Mouse (Mus musculus): ENCODE measurements around the gene Rap2a. TPM values are rescaled to one million over a fixed set of nuclear protein-coding genes. Genes with fewer than 3 reads are reported as not detected.

Rap2a gene
- polyA plus RNA-seq, 1 experiment, result 33.2 TPM

DNA sequence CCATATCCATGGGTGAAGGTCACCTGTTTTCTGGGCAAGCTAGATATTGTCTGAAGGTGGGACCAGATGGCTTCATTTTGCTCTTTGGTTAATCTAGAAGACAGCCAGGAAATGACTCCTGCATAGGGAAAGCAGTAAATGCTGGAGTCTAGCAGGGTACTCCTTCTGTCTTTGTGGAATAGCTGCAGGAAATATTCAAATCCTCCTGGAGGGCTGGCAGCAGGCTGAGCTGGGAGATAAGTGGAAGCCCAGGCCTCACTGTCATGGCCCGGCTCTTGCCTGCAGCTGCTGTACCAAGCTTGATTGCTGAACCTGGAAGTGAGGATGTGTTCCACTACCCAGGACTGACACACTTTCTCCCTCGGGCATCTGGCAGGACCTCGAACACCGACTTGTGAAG lies 11.4 kb upstream of the Rap2a start:
- Histone ChIP-seq H3K4me1 (ENCODE audit: control insufficient read depth, insufficient read depth, low read length) (no peaks in the 10 kb centered on the region), H3K27ac (ENCODE audit: insufficient read depth, low read depth, low read length) (no peak overlapping the region), H3K4me3 (ENCODE audit: insufficient read depth, low read length) (no peak overlapping the region)
- no peak for TF ChIP-seq POLR2A (IDR thresholded peaks at IDR 0.05; ENCODE audit: borderline replicate concordance, low read depth, low read length)
- no peak for TF ChIP-seq CTCF (IDR thresholded peaks at IDR 0.05; ENCODE audit: low read depth, low read length)

- TF ChIP-seq POLR2A (IDR thresholded peaks at IDR 0.05; ENCODE audit: borderline replicate concordance, low read depth, low read length), result no peak
- Histone ChIP-seq H3K27ac (ENCODE audit: insufficient read depth, low read depth, low read length) (no peak overlapping the region), H3K4me1 (ENCODE audit: control insufficient read depth, insufficient read depth, low read length) (no peaks in the 10 kb centered on the region), H3K4me3 (ENCODE audit: insufficient read depth, low read length) (no peak overlapping the region)
These were observed 9.0 kb upstream of the Rap2a start for GRCm38 (mm10) chr14:120469126-120469790.

- no peak overlapping the region for H3K27ac ChIP-seq (ENCODE audit: insufficient read depth, low read depth, low read length)
- no peak overlapping the region for H3K4me3 ChIP-seq (ENCODE audit: insufficient read depth, low read length)
- TF ChIP-seq CTCF (IDR thresholded peaks at IDR 0.05; ENCODE audit: low read depth, low read length), result no peak
- no peak for TF ChIP-seq POLR2A (IDR thresholded peaks at IDR 0.05; ENCODE audit: borderline replicate concordance, low read depth, low read length)
- peaks cover 14% of the 10 kb centered on the region for H3K4me1 ChIP-seq (ENCODE audit: control insufficient read depth, insufficient read depth, low read length)
These were observed 2.0 kb upstream of the Rap2a start for GRCm38 (mm10) chr14:120476186-120476697.

GRCm38 (mm10) chr14:120477288-120477981 lies 809 bp upstream of the Rap2a start:
- TF ChIP-seq POLR2A (IDR thresholded peaks at IDR 0.05; ENCODE audit: borderline replicate concordance, low read depth, low read length) (0 out of 2 replicates have a peak, but pooled peaks have one; percentile 75), CTCF (IDR thresholded peaks at IDR 0.05; ENCODE audit: low read depth, low read length) (no peak)
- Histone ChIP-seq H3K4me1 (ENCODE audit: control insufficient read depth, insufficient read depth, low read length) (peaks cover 15% of the 10 kb centered on the region), H3K4me3 (ENCODE audit: insufficient read depth, low read length) (peak overlapping the region; percentile 97), H3K27ac (ENCODE audit: insufficient read depth, low read depth, low read length) (peak overlapping the region; percentile 90)

DNA sequence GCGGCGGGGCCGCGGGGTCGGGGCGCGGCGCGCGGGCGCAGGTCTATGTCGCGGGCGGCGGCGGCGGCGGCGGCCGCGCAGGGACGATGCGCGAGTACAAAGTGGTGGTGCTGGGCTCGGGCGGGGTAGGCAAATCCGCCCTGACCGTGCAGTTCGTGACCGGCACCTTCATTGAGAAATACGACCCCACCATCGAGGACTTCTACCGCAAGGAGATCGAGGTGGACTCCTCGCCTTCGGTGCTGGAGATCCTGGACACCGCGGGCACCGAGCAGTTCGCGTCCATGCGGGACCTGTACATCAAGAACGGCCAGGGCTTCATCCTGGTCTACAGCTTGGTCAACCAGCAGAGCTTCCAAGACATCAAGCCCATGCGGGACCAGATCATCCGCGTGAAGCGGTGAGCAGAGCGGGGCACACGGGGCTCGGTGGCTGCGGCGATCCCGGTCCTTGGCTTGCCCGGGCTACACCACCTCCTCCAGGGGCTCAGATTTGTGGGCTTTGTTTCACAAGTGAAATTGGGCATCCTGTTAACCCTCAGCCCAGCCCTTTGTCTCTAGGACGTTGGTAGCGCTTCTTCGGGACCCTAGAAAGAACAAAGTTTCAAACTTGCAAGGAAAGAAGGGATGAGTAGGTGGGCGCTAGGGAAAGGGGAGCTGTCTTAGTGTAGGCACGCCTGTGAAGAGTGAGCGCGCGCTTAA lies 547 bp downstream of the Rap2a start:
- peak overlapping the region; percentile 79 for H3K27ac ChIP-seq (ENCODE audit: insufficient read depth, low read depth, low read length)
- TF ChIP-seq CTCF (IDR thresholded peaks at IDR 0.05; ENCODE audit: low read depth, low read length), result no peak
- no peak for TF ChIP-seq POLR2A (IDR thresholded peaks at IDR 0.05; ENCODE audit: borderline replicate concordance, low read depth, low read length)
- peak overlapping the region; percentile 97 for H3K4me3 ChIP-seq (ENCODE audit: insufficient read depth, low read length)
- peaks cover 16% of the 10 kb centered on the region for H3K4me1 ChIP-seq (ENCODE audit: control insufficient read depth, insufficient read depth, low read length)

- H3K4me3 ChIP-seq (ENCODE audit: insufficient read depth, low read length), result peak overlapping the region; percentile 24; the same call in 1 of the 2 replicates
- H3K27ac ChIP-seq (ENCODE audit: insufficient read depth, low read depth, low read length), result peak overlapping the region; percentile 2; the same call in 1 of the 2 replicates
- H3K4me1 ChIP-seq (ENCODE audit: control insufficient read depth, insufficient read depth, low read length), result peaks cover 18% of the 10 kb centered on the region
- TF ChIP-seq CTCF (IDR thresholded peaks at IDR 0.05; ENCODE audit: low read depth, low read length), result no peak
- TF ChIP-seq POLR2A (IDR thresholded peaks at IDR 0.05; ENCODE audit: borderline replicate concordance, low read depth, low read length), result no peak
These were observed 2.2 kb downstream of the Rap2a start for GRCm38 (mm10) chr14:120480341-120480900.

GRCm38 (mm10) chr14:120480927-120481326 lies 2.7 kb downstream of the Rap2a start:
- TF ChIP-seq POLR2A (IDR thresholded peaks at IDR 0.05; ENCODE audit: borderline replicate concordance, low read depth, low read length) (no peak), CTCF (IDR thresholded peaks at IDR 0.05; ENCODE audit: low read depth, low read length) (no peak)
- H3K27ac ChIP-seq (ENCODE audit: insufficient read depth, low read depth, low read length), result 0 out of 2 replicates have a peak overlapping the region, but pooled peaks have one; percentile 16
- no peak overlapping the region for H3K4me3 ChIP-seq (ENCODE audit: insufficient read depth, low read length)
- peaks cover 18% of the 10 kb centered on the region for H3K4me1 ChIP-seq (ENCODE audit: control insufficient read depth, insufficient read depth, low read length)

GRCm38 (mm10) chr14:120484561-120484960 lies 6.3 kb downstream of the Rap2a start:
- Histone ChIP-seq H3K27ac (ENCODE audit: insufficient read depth, low read depth, low read length) (no peak overlapping the region), H3K4me3 (ENCODE audit: insufficient read depth, low read length) (no peak overlapping the region), H3K4me1 (ENCODE audit: control insufficient read depth, insufficient read depth, low read length) (peaks cover 16% of the 10 kb centered on the region)
- TF ChIP-seq POLR2A (IDR thresholded peaks at IDR 0.05; ENCODE audit: borderline replicate concordance, low read depth, low read length) (no peak), CTCF (IDR thresholded peaks at IDR 0.05; ENCODE audit: low read depth, low read length) (no peak)

DNA sequence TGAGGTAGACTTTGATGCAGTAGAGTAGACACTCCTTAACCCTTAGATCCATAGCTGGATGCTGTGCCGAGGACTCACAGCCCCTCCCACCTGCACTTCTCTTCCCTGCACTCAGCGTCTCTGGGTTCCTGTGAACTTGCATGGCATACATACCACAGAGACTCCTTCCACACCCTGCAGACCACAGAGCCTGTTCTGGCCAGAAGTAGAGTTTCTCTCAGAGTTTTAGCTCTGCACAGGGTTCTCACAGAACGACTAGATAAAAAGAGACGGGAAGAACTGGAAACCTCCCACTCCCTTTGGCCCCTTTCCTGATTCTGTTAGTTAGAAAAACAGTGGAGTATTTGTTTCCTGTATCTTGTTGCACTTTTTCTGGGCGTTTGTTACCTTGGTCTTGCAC lies 18.0 kb downstream of the Rap2a start:
- TF ChIP-seq CTCF (IDR thresholded peaks at IDR 0.05; ENCODE audit: low read depth, low read length) (no peak), POLR2A (IDR thresholded peaks at IDR 0.05; ENCODE audit: borderline replicate concordance, low read depth, low read length) (no peak)
- Histone ChIP-seq H3K27ac (ENCODE audit: insufficient read depth, low read depth, low read length) (no peak overlapping the region), H3K4me1 (ENCODE audit: control insufficient read depth, insufficient read depth, low read length) (peaks cover 10% of the 10 kb centered on the region), H3K4me3 (ENCODE audit: insufficient read depth, low read length) (no peak overlapping the region)
